Mouse (Mus musculus) stomach, embryonic 14.5 days (tissue): ENCODE results near the gene 1700001C19Rik. TPM values are rescaled to one million over a fixed set of nuclear protein-coding genes. Genes with fewer than 3 reads are reported as not detected.

ENCODE experiments used
- ATAC-seq: fragments of 200-750 bp; cut with Nextera tagmentation; 2 replicates; pipeline ENCODE4 v1.8.0; 2017; ENCODE audit warnings: low read depth, moderate TSS enrichment; ENCODE audit not compliant: insufficient number of reproducible peaks, insufficient read depth, low FRiP score
- H3K27ac ChIP-seq: fragments of 300-500 bp; sonication (generic); 2 replicates; pipeline ENCODE4 v1.5.1; 2014; ENCODE audit warnings: mild to moderate bottlenecking, low read length, moderate library complexity, mixed read lengths
- H3K27me3 ChIP-seq: fragments of 300-500 bp; sonication (generic); 2 replicates; pipeline ENCODE4 v1.6.1; 2014; ENCODE audit warnings: low read length, control low read depth, mixed read lengths; ENCODE audit not compliant: control insufficient read depth, insufficient read depth
- H3K36me3 ChIP-seq: fragments of 300-500 bp; sonication (generic); 2 replicates; pipeline ENCODE4 v1.6.1; 2014; ENCODE audit warnings: mild to moderate bottlenecking, control low read depth, low read length, moderate library complexity, mixed read lengths; ENCODE audit not compliant: control insufficient read depth, insufficient read depth
- H3K4me1 ChIP-seq: fragments of 300-500 bp; sonication (generic); 2 replicates; pipeline ENCODE4 v1.6.1; 2014; ENCODE audit warnings: low read length, control low read depth, mixed read lengths; ENCODE audit not compliant: control insufficient read depth, insufficient read depth
- H3K4me2 ChIP-seq: fragments of 300-500 bp; sonication (generic); replicated peaks from 2 replicates; pipeline ENCODE4 v1.6.1; 2014; ENCODE audit warnings: low read depth, low read length, control low read depth
- H3K4me3 ChIP-seq: fragments of 300-500 bp; sonication (generic); 2 replicates; pipeline ENCODE4 v1.5.1; 2014; ENCODE audit warnings: low read depth, low read length, control low read depth
- H3K9ac ChIP-seq: fragments of 300-500 bp; sonication (generic); replicated peaks from 2 replicates; pipeline ENCODE4 v1.6.1; 2014; ENCODE audit warnings: low read depth, mild to moderate bottlenecking, control low read depth, low read length, moderate library complexity, mixed read lengths
- H3K9me3 ChIP-seq: fragments of 300-500 bp; sonication (generic); 2 replicates; pipeline ENCODE4 v1.6.1; 2016; ENCODE audit warnings: low read depth, low read length, control low read depth; ENCODE audit not compliant: control insufficient read depth
- WGBS: fragments of 180-500 bp; shearing (Covaris S2); extraction: QIAGEN DNeasy Blood & Tissue Kit; methylation state at CpG from one replicate; pipeline ENCODE4 v1.1.7; 2014; 5-methylcytosine and 5-hydroxymethylcytosine counted together
- polyA plus RNA-seq: library from polyadenylated mRNA; unstranded; fragments of >200 nt; fragmentation: Nextera tagmentation; extraction: Ambion mirVana; gene quantifications from 2 replicates; pipeline ENCODE4 v1.2.1, GENCODE M21; 2014

1700001C19Rik gene
- polyA plus RNA-seq, 1 experiment from 2014 or later = 0.58 TPM

GRCm38 (mm10) chr17:47446561-47446960, 9.4 kb upstream of the 1700001C19Rik start:
- H3K27ac ChIP-seq = no peak overlapping the region

GRCm38 (mm10) chr17:47446025-47446424, 8.8 kb upstream of the 1700001C19Rik start:
- no peaks in the 10 kb centered on the region for H3K36me3 ChIP-seq
- peaks cover 35% of the 10 kb centered on the region for H3K4me1 ChIP-seq
- H3K27me3 ChIP-seq = no peaks in the 10 kb centered on the region
- ATAC-seq = no peak
- H3K4me2 ChIP-seq = no peak overlapping the region
- no peak overlapping the region for H3K4me3 ChIP-seq
- WGBS = 62% methylated on average over 9 of the region's 9 CpGs
- H3K9ac ChIP-seq = no peak overlapping the region
- no peaks in the 10 kb centered on the region for H3K9me3 ChIP-seq
- H3K27ac ChIP-seq = no peak overlapping the region

More at GRCm38 (mm10) chr17:47446561-47446960, 9.4 kb upstream of the 1700001C19Rik start:
- H3K4me1 ChIP-seq = peaks cover 35% of the 10 kb centered on the region
- WGBS = 79% methylated on average over 11 of the region's 11 CpGs
- ATAC-seq = no peak
- no peaks in the 10 kb centered on the region for H3K27me3 ChIP-seq
- no peak overlapping the region for H3K9ac ChIP-seq
- no peak overlapping the region for H3K4me2 ChIP-seq
- no peak overlapping the region for H3K4me3 ChIP-seq
- no peaks in the 10 kb centered on the region for H3K9me3 ChIP-seq
- no peaks in the 10 kb centered on the region for H3K36me3 ChIP-seq

- H3K9ac ChIP-seq = no peak overlapping the region
- no peak overlapping the region for H3K27ac ChIP-seq
- peaks cover 32% of the 10 kb centered on the region for H3K4me1 ChIP-seq
- H3K27me3 ChIP-seq = no peaks in the 10 kb centered on the region
- WGBS = 56% methylated on average over 11 of the region's 11 CpGs
- H3K36me3 ChIP-seq = no peaks in the 10 kb centered on the region
- no peak for ATAC-seq
- H3K9me3 ChIP-seq = no peaks in the 10 kb centered on the region
- no peak overlapping the region for H3K4me2 ChIP-seq
- H3K4me3 ChIP-seq = no peak overlapping the region
Observed at GRCm38 (mm10) chr17:47445518-47445917, 8.3 kb upstream of the 1700001C19Rik start.

GRCm38 (mm10) chr17:47444113-47444512, 6.9 kb upstream of the 1700001C19Rik start:
- Histone ChIP-seq H3K27me3 (no peaks in the 10 kb centered on the region), H3K4me3 (no peak overlapping the region), H3K9me3 (no peaks in the 10 kb centered on the region), H3K36me3 (no peaks in the 10 kb centered on the region), H3K4me1 (peaks cover 24% of the 10 kb centered on the region), H3K9ac (no peak overlapping the region), H3K27ac (no peak overlapping the region), H3K4me2 (no peak overlapping the region)
- WGBS = 66% methylated on average over 6 of the region's 6 CpGs
- ATAC-seq = no peak

- Histone ChIP-seq H3K27me3 (no peaks in the 10 kb centered on the region), H3K4me3 (no peak overlapping the region), H3K27ac (no peak overlapping the region), H3K4me2 (no peak overlapping the region), H3K36me3 (no peaks in the 10 kb centered on the region), H3K9me3 (no peaks in the 10 kb centered on the region), H3K9ac (no peak overlapping the region), H3K4me1 (peaks cover 11% of the 10 kb centered on the region; the same call in 1 of the 2 replicates)
- ATAC-seq = no peak
- WGBS = 83% methylated on average over 3 of the region's 3 CpGs
Observed at GRCm38 (mm10) chr17:47442271-47442670, 5.1 kb upstream of the 1700001C19Rik start.

- no peak overlapping the region for H3K4me2 ChIP-seq
- peaks cover 15% of the 10 kb centered on the region; the same call in 1 of the 2 replicates for H3K4me1 ChIP-seq
- H3K27me3 ChIP-seq = 0 out of 2 replicates have a peak, but pooled peaks cover 1% of the 10 kb centered on the region
- WGBS = 60% methylated on average over 19 of the region's 19 CpGs
- H3K36me3 ChIP-seq = no peaks in the 10 kb centered on the region
- no peak for ATAC-seq
- H3K4me3 ChIP-seq = no peak overlapping the region
- H3K9ac ChIP-seq = no peak overlapping the region
- H3K27ac ChIP-seq = no peak overlapping the region
- H3K9me3 ChIP-seq = no peaks in the 10 kb centered on the region
Observed at GRCm38 (mm10) chr17:47441296-47442051, 4.3 kb upstream of the 1700001C19Rik start.

GRCm38 (mm10) chr17:47440359-47440890, 3.2 kb upstream of the 1700001C19Rik start:
- Histone ChIP-seq H3K27me3 (0 out of 2 replicates have a peak, but pooled peaks cover 3% of the 10 kb centered on the region), H3K4me1 (peaks cover 18% of the 10 kb centered on the region; the same call in 1 of the 2 replicates), H3K27ac (peak overlapping the region; percentile 13; the same call in 1 of the 2 replicates), H3K36me3 (no peaks in the 10 kb centered on the region), H3K4me2 (no peak overlapping the region), H3K9ac (no peak overlapping the region), H3K9me3 (no peaks in the 10 kb centered on the region), H3K4me3 (no peak overlapping the region)
- no peak for ATAC-seq
- 22% methylated on average over 9 of the region's 9 CpGs for WGBS

- no peaks in the 10 kb centered on the region for H3K36me3 ChIP-seq
- H3K9ac ChIP-seq = no peak overlapping the region
- H3K4me1 ChIP-seq = peaks cover 18% of the 10 kb centered on the region; the same call in 1 of the 2 replicates
- peak overlapping the region; percentile 57; the same call in 1 of the 2 replicates for H3K4me2 ChIP-seq
- ATAC-seq = peak; percentile 35
- peak overlapping the region; percentile 13; the same call in 1 of the 2 replicates for H3K27ac ChIP-seq
- 0 out of 2 replicates have a peak, but pooled peaks cover 3% of the 10 kb centered on the region for H3K27me3 ChIP-seq
- H3K9me3 ChIP-seq = no peaks in the 10 kb centered on the region
- 35% methylated on average over 9 of the region's 9 CpGs for WGBS
- H3K4me3 ChIP-seq = no peak overlapping the region
Observed at GRCm38 (mm10) chr17:47439396-47440028, 2.3 kb upstream of the 1700001C19Rik start.
